Mouse (Mus musculus): ENCODE measurements at regions not wholly inside any gene's neighbourhood (a gene's known extent, or its start where the extent isn't known, plus 50 kb on each side); places are given as distances from the start of the nearest gene placed in this dataset.

DNA sequence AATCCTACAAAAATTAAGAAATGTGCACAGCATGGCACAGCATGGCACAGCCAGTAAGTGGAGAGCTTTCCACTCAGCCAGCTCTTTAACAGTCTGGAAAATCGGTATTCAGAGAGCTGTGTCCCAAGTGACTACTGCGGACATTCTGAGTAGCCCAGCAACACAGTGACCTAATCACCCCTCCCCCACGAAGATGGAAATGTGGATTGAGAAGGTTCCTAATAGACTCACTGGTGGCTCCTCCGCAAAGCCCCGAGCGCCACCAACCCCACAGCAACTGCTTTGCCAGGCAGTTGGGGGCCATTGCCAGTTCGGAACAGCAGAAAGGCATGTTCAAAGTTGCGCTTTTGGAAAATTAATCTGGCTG, 76.4 kb upstream of the Foxn3 start:
- TF ChIP-seq GATA1 (IDR thresholded peaks at IDR 0.05; ENCODE audit: borderline replicate concordance, low read length) = no peak
- TF ChIP-seq FLI1 (IDR thresholded peaks at IDR 0.05; ENCODE audit: low read length) = no peak
